Mouse (Mus musculus) midbrain, embryonic 13.5 days (tissue): ENCODE data around the gene Cpne7. TPM values are rescaled to one million over a fixed set of nuclear protein-coding genes. Genes with fewer than 3 reads are reported as not detected.

Experiments used
- ATAC-seq: fragments of 200-750 bp; cut with Nextera tagmentation; 2 replicates; pipeline ENCODE4 v1.8.0; 2017; ENCODE audit warnings: mild to moderate bottlenecking, moderate TSS enrichment, moderate library complexity
- H3K27ac ChIP-seq: fragments of 300-500 bp; sonication (generic); 2 replicates; pipeline ENCODE4 v1.5.1; 2015; ENCODE audit warnings: inconsistent platforms, mild to moderate bottlenecking, moderate library complexity
- H3K27me3 ChIP-seq: fragments of 300-500 bp; sonication (generic); 2 replicates; pipeline ENCODE4 v1.6.1; 2015; ENCODE audit warnings: mild to moderate bottlenecking, inconsistent platforms
- H3K36me3 ChIP-seq: fragments of 300-500 bp; sonication (generic); 2 replicates; pipeline ENCODE4 v1.6.1; 2015; ENCODE audit warnings: mild to moderate bottlenecking, inconsistent platforms
- H3K4me1 ChIP-seq: fragments of 300-500 bp; sonication (generic); replicated peaks from 2 replicates; pipeline ENCODE4 v1.6.1; 2015; ENCODE audit warnings: inconsistent platforms
- H3K4me2 ChIP-seq: fragments of 300-500 bp; sonication (generic); replicated peaks from 2 replicates; pipeline ENCODE4 v1.6.1; 2015; ENCODE audit warnings: moderate library complexity, mild to moderate bottlenecking, inconsistent platforms
- H3K4me3 ChIP-seq: fragments of 300-500 bp; sonication (generic); replicated peaks from 2 replicates; pipeline ENCODE4 v1.5.1; 2015; ENCODE audit warnings: mild to moderate bottlenecking, inconsistent platforms
- H3K9ac ChIP-seq: fragments of 300-500 bp; sonication (generic); replicated peaks from 2 replicates; pipeline ENCODE4 v1.6.1; 2015; ENCODE audit warnings: mild to moderate bottlenecking, inconsistent platforms
- H3K9me3 ChIP-seq: fragments of 300-500 bp; sonication (generic); 2 replicates; pipeline ENCODE4 v1.6.1; 2016; ENCODE audit warnings: mild to moderate bottlenecking, inconsistent platforms
- WGBS: fragments of 180-500 bp; shearing (Covaris S2); methylation state at CpG from one replicate; pipeline ENCODE4 v1.1.7; 2015; 5-methylcytosine and 5-hydroxymethylcytosine counted together
- polyA plus RNA-seq: library from polyadenylated mRNA; unstranded; fragments of >200 nt; fragmentation: Nextera tagmentation; extraction: Ambion mirVana; gene quantifications from 2 replicates; pipeline ENCODE4 v1.2.1, GENCODE M21; 2015

Gene Cpne7
- polyA plus RNA-seq, 1 experiment from 2014 or later, result 1.9 TPM

GRCm38 (mm10) chr8:123122059-123122458 lies 4.9 kb downstream of the Cpne7 start:
- Histone ChIP-seq H3K9ac (no peak overlapping the region), H3K4me2 (no peak overlapping the region), H3K4me1 (peaks cover 14% of the 10 kb centered on the region), H3K9me3 (no peaks in the 10 kb centered on the region), H3K27ac (no peak overlapping the region), H3K4me3 (no peak overlapping the region), H3K36me3 (no peaks in the 10 kb centered on the region), H3K27me3 (peaks cover 52% of the 10 kb centered on the region)
- ATAC-seq, result no peak
- WGBS, result 73% methylated on average over 9 of the region's 9 CpGs

DNA sequence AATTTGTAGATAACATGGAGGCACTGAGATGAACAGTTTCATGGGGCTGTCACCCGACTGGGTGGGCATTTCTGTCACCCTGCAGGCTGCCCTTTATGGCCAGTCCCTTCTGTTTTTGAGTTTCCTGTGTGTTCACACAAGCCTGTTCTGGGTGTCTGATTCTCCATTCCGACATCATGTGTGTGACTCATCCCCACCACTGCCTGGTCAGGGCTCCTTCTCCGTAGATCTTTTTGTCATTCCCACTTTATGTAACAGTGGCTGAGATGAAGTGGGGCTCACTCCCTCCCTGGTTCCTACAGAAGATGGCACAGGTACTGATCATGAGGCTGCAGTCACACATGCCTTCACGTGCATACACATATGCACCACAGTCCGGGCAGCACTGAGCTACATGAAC lies 5.5 kb downstream of the Cpne7 start:
- Histone ChIP-seq H3K27me3 (peaks cover 49% of the 10 kb centered on the region), H3K36me3 (no peaks in the 10 kb centered on the region), H3K27ac (no peak overlapping the region), H3K9me3 (no peaks in the 10 kb centered on the region), H3K4me3 (no peak overlapping the region), H3K4me2 (no peak overlapping the region), H3K9ac (no peak overlapping the region), H3K4me1 (peaks cover 8% of the 10 kb centered on the region)
- no peak for ATAC-seq
- 80% methylated on average over 5 of the region's 5 CpGs for WGBS

DNA sequence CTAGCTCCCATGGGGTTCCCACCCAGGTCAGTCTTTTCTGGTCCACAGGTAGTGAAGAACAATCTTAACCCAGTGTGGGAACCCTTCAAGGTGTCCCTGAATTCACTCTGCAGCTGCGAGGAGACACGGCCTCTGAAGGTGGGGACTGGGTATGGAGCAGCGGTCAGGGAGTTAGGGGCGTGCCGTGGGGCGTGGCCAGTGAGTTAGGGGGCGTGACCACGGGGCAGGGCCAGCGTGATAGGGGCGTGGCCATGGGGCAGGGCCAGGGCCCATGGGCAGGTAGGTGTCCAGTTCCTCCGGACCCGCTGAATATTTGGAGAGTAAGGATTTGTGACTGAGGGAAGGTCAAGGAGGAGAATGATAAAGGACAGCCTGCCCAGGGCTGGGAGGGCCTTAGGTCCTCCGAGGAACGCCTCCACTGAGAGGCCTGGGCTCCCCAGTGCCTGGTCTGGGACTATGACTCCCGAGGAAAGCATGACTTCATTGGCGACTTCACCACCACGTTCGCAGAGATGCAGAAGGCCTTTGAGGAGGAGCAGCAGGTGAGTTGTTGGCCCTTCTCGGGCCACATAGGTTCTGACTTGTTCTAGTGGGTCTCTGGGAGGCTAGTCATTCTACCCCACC lies 9.1 kb downstream of the Cpne7 start:
- 5% methylated on average over 19 of the region's 19 CpGs for WGBS

GRCm38 (mm10) chr8:123131041-123131440 lies 13.9 kb downstream of the Cpne7 start:
- Histone ChIP-seq H3K4me1 (peaks cover 17% of the 10 kb centered on the region), H3K27ac (no peak overlapping the region), H3K27me3 (peaks cover 16% of the 10 kb centered on the region), H3K9me3 (no peaks in the 10 kb centered on the region), H3K4me3 (no peak overlapping the region), H3K36me3 (no peaks in the 10 kb centered on the region), H3K4me2 (no peak overlapping the region), H3K9ac (no peak overlapping the region)
- 75% methylated on average over 9 of the region's 9 CpGs for WGBS
- no peak for ATAC-seq

More for the DNA sequence above, 9.1 kb downstream of the Cpne7 start:
- Histone ChIP-seq H3K4me3 (no peak overlapping the region), H3K27ac (no peak overlapping the region), H3K9ac (no peak overlapping the region), H3K9me3 (no peaks in the 10 kb centered on the region), H3K4me1 (0 out of 2 replicates have a peak, but pooled peaks cover 3% of the 10 kb centered on the region), H3K36me3 (no peaks in the 10 kb centered on the region), H3K4me2 (no peak overlapping the region), H3K27me3 (peaks cover 26% of the 10 kb centered on the region)
- ATAC-seq, result no peak

GRCm38 (mm10) chr8:123132953-123133352 lies 15.8 kb downstream of the Cpne7 start:
- H3K9ac ChIP-seq, result no peak overlapping the region
- no peak overlapping the region for H3K27ac ChIP-seq
- H3K4me2 ChIP-seq, result no peak overlapping the region
- H3K27me3 ChIP-seq, result 0 out of 2 replicates have a peak, but pooled peaks cover 2% of the 10 kb centered on the region
- no peak for ATAC-seq
- 89% methylated on average over 2 of the region's 2 CpGs for WGBS
- H3K4me1 ChIP-seq, result peaks cover 28% of the 10 kb centered on the region
- H3K4me3 ChIP-seq, result no peak overlapping the region
- no peaks in the 10 kb centered on the region for H3K36me3 ChIP-seq
- no peaks in the 10 kb centered on the region for H3K9me3 ChIP-seq

DNA sequence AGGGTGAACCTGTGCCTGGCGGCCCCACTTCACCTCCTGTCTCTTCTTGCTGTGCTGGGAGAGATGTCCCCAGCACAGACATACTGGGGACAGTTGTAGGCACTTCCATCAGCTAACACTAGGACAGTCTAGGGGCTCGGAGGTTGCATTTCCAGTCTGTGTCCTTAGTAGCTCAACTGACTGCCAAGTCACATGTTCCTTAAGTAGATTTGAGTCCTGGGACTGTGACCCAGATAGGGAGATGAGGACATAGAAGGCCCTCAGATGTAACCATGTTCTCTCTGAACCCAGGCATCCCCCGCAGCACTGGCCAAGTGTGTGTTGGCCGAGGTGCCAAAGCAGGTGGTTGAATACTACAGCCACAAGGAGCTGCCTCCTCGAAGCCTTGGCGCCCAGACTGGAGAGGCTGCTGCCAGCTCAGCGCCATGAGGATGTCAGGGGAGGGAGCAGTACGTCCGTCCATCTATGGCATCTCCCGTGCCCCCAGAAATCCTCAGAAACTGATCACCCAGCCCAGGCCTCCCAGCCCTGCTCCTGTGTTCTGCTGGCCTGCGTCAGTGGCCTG lies 17.1 kb downstream of the Cpne7 start:
- H3K27ac ChIP-seq, result no peak overlapping the region
- no peak overlapping the region for H3K4me2 ChIP-seq
- H3K4me3 ChIP-seq, result no peak overlapping the region
- 87% methylated on average over 11 of the region's 11 CpGs for whole genome bisulfite sequencing
- H3K9ac ChIP-seq, result no peak overlapping the region
- no peak for ATAC-seq
- H3K27me3 ChIP-seq, result no peaks in the 10 kb centered on the region
- H3K9me3 ChIP-seq, result no peaks in the 10 kb centered on the region
- H3K36me3 ChIP-seq, result no peaks in the 10 kb centered on the region
- H3K4me1 ChIP-seq, result peaks cover 31% of the 10 kb centered on the region

DNA sequence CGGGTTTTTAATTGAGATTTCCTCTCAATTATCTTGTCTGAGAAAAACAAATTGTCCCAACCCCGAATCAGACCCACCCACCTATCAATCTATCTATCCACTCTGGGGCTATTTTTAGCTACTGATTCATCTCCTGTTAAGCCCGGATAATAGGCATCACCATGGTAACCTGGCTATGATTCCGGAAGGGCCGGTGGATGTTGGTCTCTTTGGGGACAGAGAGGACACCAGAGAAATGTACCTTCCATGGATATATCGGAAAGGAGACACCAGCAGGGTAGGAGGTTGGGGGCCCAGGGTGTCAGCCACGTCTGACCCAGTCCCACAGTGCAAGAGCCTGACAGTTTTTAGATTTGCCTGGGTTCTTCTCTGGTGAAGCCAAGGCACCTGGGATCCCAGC lies 18.2 kb downstream of the Cpne7 start:
- peak overlapping the region; percentile 28; the same call in 1 of the 2 replicates for H3K9ac ChIP-seq

GRCm38 (mm10) chr8:123135806-123136205 lies 18.6 kb downstream of the Cpne7 start:
- no peaks in the 10 kb centered on the region for H3K9me3 ChIP-seq
- H3K4me2 ChIP-seq, result peak overlapping the region; percentile 39
- H3K9ac ChIP-seq, result peak overlapping the region; percentile 28; the same call in 1 of the 2 replicates
- peak overlapping the region; percentile 83 for H3K27ac ChIP-seq
- H3K4me1 ChIP-seq, result peaks cover 31% of the 10 kb centered on the region
- no peaks in the 10 kb centered on the region for H3K27me3 ChIP-seq
- WGBS, result 42% methylated on average over 9 of the region's 9 CpGs
- no peaks in the 10 kb centered on the region for H3K36me3 ChIP-seq
- 0 out of 2 replicates have a peak overlapping the region, but pooled peaks have one; percentile 3 for H3K4me3 ChIP-seq
- no peak; the same call in 1 of the 2 replicates for ATAC-seq

More for the DNA sequence above, 18.2 kb downstream of the Cpne7 start:
- H3K36me3 ChIP-seq, result no peaks in the 10 kb centered on the region
- WGBS, result 9% methylated on average over 7 of the region's 7 CpGs
- H3K27me3 ChIP-seq, result no peaks in the 10 kb centered on the region
- H3K4me3 ChIP-seq, result 0 out of 2 replicates have a peak overlapping the region, but pooled peaks have one; percentile 3
- ATAC-seq, result peak; percentile 62
- peaks cover 31% of the 10 kb centered on the region for H3K4me1 ChIP-seq
- H3K27ac ChIP-seq, result peak overlapping the region; percentile 83
- peak overlapping the region; percentile 39 for H3K4me2 ChIP-seq
- H3K9me3 ChIP-seq, result no peaks in the 10 kb centered on the region

- H3K27ac ChIP-seq, result no peak overlapping the region
- no peaks in the 10 kb centered on the region for H3K9me3 ChIP-seq
- 86% methylated on average over 9 of the region's 9 CpGs for WGBS
- H3K27me3 ChIP-seq, result no peaks in the 10 kb centered on the region
- no peak overlapping the region for H3K9ac ChIP-seq
- H3K4me3 ChIP-seq, result no peak overlapping the region
- no peak overlapping the region for H3K4me2 ChIP-seq
- peaks cover 31% of the 10 kb centered on the region for H3K4me1 ChIP-seq
- no peak for ATAC-seq
- H3K36me3 ChIP-seq, result no peaks in the 10 kb centered on the region
Observed at GRCm38 (mm10) chr8:123136287-123136686, 19.1 kb downstream of the Cpne7 start.

DNA sequence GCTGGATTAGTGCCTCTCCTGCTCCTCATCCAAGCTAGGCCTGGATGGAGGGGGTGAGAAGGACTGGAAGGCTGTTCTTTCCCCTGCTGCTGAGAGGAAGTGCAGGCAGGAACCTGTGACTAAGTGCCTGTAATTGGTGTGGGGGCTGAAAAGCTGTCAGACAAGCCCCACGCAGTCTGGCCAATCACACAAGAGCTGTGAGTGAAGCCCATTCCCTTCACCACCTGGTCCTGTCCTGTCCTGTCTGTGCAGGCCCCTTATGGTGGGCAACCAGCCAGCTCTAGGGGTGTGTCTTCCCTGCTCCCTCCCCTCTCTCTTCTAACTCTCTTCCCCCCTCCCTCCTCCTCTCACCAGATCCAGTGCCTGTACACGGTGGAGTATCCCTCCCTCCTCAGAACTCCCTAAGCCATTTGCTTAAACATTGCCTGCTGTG lies 20.5 kb downstream of the Cpne7 start:
- H3K36me3 ChIP-seq, result no peaks in the 10 kb centered on the region
- no peaks in the 10 kb centered on the region for H3K9me3 ChIP-seq
- peaks cover 31% of the 10 kb centered on the region for H3K4me1 ChIP-seq
- WGBS, result 14% methylated on average over 2 of the region's 2 CpGs
- H3K27me3 ChIP-seq, result no peaks in the 10 kb centered on the region
- no peak overlapping the region for H3K4me2 ChIP-seq
- ATAC-seq, result peak; percentile 78
- H3K9ac ChIP-seq, result no peak overlapping the region; the same call in 1 of the 2 replicates
- no peak overlapping the region for H3K4me3 ChIP-seq
- H3K27ac ChIP-seq, result peak overlapping the region; percentile 57; the same call in 1 of the 2 replicates

GRCm38 (mm10) chr8:123138741-123139140 lies 21.6 kb downstream of the Cpne7 start:
- Histone ChIP-seq H3K27ac (no peak overlapping the region), H3K4me3 (no peak overlapping the region), H3K4me1 (peaks cover 31% of the 10 kb centered on the region), H3K36me3 (no peaks in the 10 kb centered on the region), H3K9ac (no peak overlapping the region), H3K9me3 (no peaks in the 10 kb centered on the region), H3K27me3 (no peaks in the 10 kb centered on the region), H3K4me2 (no peak overlapping the region)
- WGBS, result 76% methylated on average over 4 of the region's 4 CpGs
- ATAC-seq, result no peak

- WGBS, result 82% methylated on average over 14 of the region's 14 CpGs
- H3K27me3 ChIP-seq, result no peaks in the 10 kb centered on the region
- peaks cover 10% of the 10 kb centered on the region for H3K4me1 ChIP-seq
- no peaks in the 10 kb centered on the region for H3K36me3 ChIP-seq
- H3K4me2 ChIP-seq, result no peak overlapping the region
- no peak overlapping the region for H3K27ac ChIP-seq
- no peak overlapping the region for H3K9ac ChIP-seq
- no peak overlapping the region for H3K4me3 ChIP-seq
- no peaks in the 10 kb centered on the region for H3K9me3 ChIP-seq
- ATAC-seq, result no peak
Observed at GRCm38 (mm10) chr8:123141741-123142462, 24.7 kb downstream of the Cpne7 start.
